Mouse (Mus musculus) neural tube, embryonic 11.5 days (tissue): ENCODE data around the gene Wbp2nl. TPM values are rescaled to one million over a fixed set of nuclear protein-coding genes. Genes with fewer than 3 reads are reported as not detected.
"Not testable (repeated sequence)": the region's sequence is repeated elsewhere in the genome, so short reads cannot be mapped to it uniquely, and the experiment has no call there.

Experiments used
- ATAC-seq: fragments of 200-750 bp; cut with Nextera tagmentation; 2 replicates; pipeline ENCODE4 v1.8.0; 2017; ENCODE audit warnings: moderate number of reproducible peaks, mild to moderate bottlenecking, moderate TSS enrichment, moderate library complexity; ENCODE audit not compliant: insufficient read depth, low FRiP score, low TSS enrichment
- DNase-seq: peaks from one replicate; pipeline ENCODE4 v3.0.0-alpha.2; 2015; ENCODE audit warnings: low spot score
- H3K27ac ChIP-seq: fragments of 300-500 bp; sonication (generic); 2 replicates; pipeline ENCODE4 v1.5.1; 2014; ENCODE audit warnings: low read depth, mild to moderate bottlenecking, low read length
- H3K27me3 ChIP-seq: fragments of 300-500 bp; sonication (generic); 2 replicates; pipeline ENCODE4 v1.6.1; 2014; ENCODE audit warnings: mild to moderate bottlenecking, low read length, mixed read lengths; ENCODE audit not compliant: control insufficient read depth, insufficient read depth
- H3K36me3 ChIP-seq: fragments of 300-500 bp; sonication (generic); 2 replicates; pipeline ENCODE4 v1.6.1; 2014; ENCODE audit warnings: mild to moderate bottlenecking, low read length, moderate library complexity, mixed read lengths; ENCODE audit not compliant: control insufficient read depth, insufficient read depth
- H3K4me1 ChIP-seq: fragments of 300-500 bp; sonication (generic); 2 replicates; pipeline ENCODE4 v1.6.1; 2014; ENCODE audit warnings: low read length, mixed read lengths; ENCODE audit not compliant: control insufficient read depth, insufficient read depth
- H3K4me2 ChIP-seq: fragments of 300-500 bp; sonication (generic); 2 replicates; pipeline ENCODE4 v1.6.1; 2014; ENCODE audit warnings: low read depth, mild to moderate bottlenecking, moderate library complexity
- H3K4me3 ChIP-seq: fragments of 300-500 bp; sonication (generic); 2 replicates; pipeline ENCODE4 v1.5.1; 2014; ENCODE audit warnings: low read depth, low read length
- H3K9ac ChIP-seq: fragments of 300-500 bp; sonication (generic); 2 replicates; pipeline ENCODE4 v1.6.1; 2014; ENCODE audit warnings: mild to moderate bottlenecking, low read length
- H3K9me3 ChIP-seq: fragments of 300-500 bp; sonication (generic); 2 replicates; pipeline ENCODE4 v1.6.1; 2016; ENCODE audit warnings: low read length; ENCODE audit not compliant: control insufficient read depth
- WGBS: fragments of 180-500 bp; shearing (Covaris S2); extraction: QIAGEN DNeasy Blood & Tissue Kit; methylation state at CpG from one replicate; pipeline ENCODE4 v1.1.7; 2014; 5-methylcytosine and 5-hydroxymethylcytosine counted together
- polyA plus RNA-seq: library from polyadenylated mRNA; unstranded; fragments of >200 nt; fragmentation: Nextera tagmentation; extraction: Ambion mirVana; gene quantifications from 2 replicates; pipeline ENCODE4 v1.2.1, GENCODE M21; 2014

Wbp2nl gene
- polyA plus RNA-seq, 1 experiment from 2014 or later: 0.27 TPM

DNA sequence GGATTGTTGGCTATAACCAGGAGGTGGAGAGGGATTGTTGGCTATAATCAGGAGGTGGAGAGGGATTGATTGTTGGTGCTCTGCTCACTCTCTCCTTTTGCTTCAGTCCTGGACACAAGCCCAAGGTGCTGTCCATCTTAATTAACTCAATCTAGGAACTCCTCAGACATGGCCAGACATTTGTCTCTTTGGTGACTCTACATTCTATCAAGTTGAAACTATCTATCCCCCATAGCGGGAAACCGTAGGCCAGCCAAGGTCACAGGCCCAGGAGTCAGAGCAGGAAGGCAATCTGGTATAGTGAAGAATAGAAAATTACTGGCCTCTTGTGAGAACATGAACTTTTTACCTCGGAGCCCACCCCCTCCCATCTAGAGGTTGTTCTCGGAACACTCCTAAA is 63.5 kb downstream of the Wbp2nl start:
- WGBS: 87% methylated on average over 3 of the region's 4 CpGs
- Histone ChIP-seq H3K9me3 (no peaks in the 10 kb centered on the region), H3K4me2 (no peak overlapping the region), H3K4me3 (no peak overlapping the region), H3K27me3 (no peaks in the 10 kb centered on the region), H3K9ac (no peak overlapping the region), H3K27ac (no peak overlapping the region), H3K4me1 (no peaks in the 10 kb centered on the region), H3K36me3 (no peaks in the 10 kb centered on the region)
- DNase-seq: no peak
- no peak for ATAC-seq

DNA sequence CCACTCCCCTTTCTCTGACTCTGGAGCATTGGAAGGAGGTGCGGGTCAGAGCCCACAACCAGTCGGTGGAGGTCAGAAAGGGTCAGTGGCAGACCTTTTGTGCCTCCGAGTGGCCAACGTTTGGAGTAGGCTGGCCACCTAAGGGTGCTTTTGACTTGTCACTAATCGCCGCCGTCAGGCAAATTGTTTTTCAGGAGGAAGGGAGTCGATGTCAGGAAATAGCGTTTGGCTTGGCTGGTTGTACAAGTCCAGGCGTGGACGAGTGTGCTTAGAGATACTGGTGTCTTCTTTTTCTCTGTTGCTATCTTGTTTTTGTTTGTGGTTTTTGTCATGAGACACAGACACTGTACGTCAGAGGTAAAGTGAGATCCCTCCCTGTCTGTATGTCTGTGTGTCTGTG is 65.0 kb downstream of the Wbp2nl start:
- H3K4me3 ChIP-seq, H3K27ac ChIP-seq, H3K9me3 ChIP-seq, H3K27me3 ChIP-seq, DNase-seq, H3K9ac ChIP-seq, H3K4me2 ChIP-seq, ATAC-seq, H3K36me3 ChIP-seq, H3K4me1 ChIP-seq: not testable (repeated sequence)
- WGBS: 83% methylated on average over 6 of the region's 12 CpGs

Other genes starting within 250 kb of the Wbp2nl start
- gene 4930407I10Rik, start 239.8 kb upstream of the Wbp2nl start, polyA plus RNA-seq: not detected in 2 replicates
- gene Mei1, start 229.0 kb upstream of the Wbp2nl start, polyA plus RNA-seq: 0.05 TPM in 1 of 2 replicates, not detected in the other
- 19.7 and 23.5 TPM in 2 replicates for gene Ccdc134, start 171.0 kb upstream of the Wbp2nl start, polyA plus RNA-seq
- 179 and 195 TPM in 2 replicates for gene Srebf2, start 151.8 kb upstream of the Wbp2nl start, polyA plus RNA-seq
- gene Shisa8, start 86.1 kb upstream of the Wbp2nl start, polyA plus RNA-seq: 0.30 and 0.46 TPM in 2 replicates
- 0.23 and 0.57 TPM in 2 replicates for gene Tnfrsf13c, start 74.6 kb upstream of the Wbp2nl start, polyA plus RNA-seq
- gene Cenpm, start 54.2 kb upstream of the Wbp2nl start, polyA plus RNA-seq: 64.4 and 68.7 TPM in 2 replicates
- 0.68 and 0.76 TPM in 2 replicates for gene 1500009C09Rik, start 46.6 kb upstream of the Wbp2nl start, polyA plus RNA-seq
- gene Sept3, start 24.1 kb upstream of the Wbp2nl start, polyA plus RNA-seq: 141 and 142 TPM in 2 replicates
- 24.7 and 28.0 TPM in 2 replicates for gene Naga, start 40.0 kb downstream of the Wbp2nl start, polyA plus RNA-seq
- gene Pheta2, start 40.0 kb downstream of the Wbp2nl start, polyA plus RNA-seq: 3.0 and 3.1 TPM in 2 replicates
- gene Smdt1, start 40.0 kb downstream of the Wbp2nl start, polyA plus RNA-seq: 267 and 274 TPM in 2 replicates
- 274 and 279 TPM in 2 replicates for gene Ndufa6, start 55.4 kb downstream of the Wbp2nl start, polyA plus RNA-seq
- gene Cyp2d22, start 81.3 kb downstream of the Wbp2nl start, polyA plus RNA-seq: 1.5 and 1.6 TPM in 2 replicates
- gene Cyp2d11, start 95.1 kb downstream of the Wbp2nl start, polyA plus RNA-seq: not detected in 2 replicates
- not detected in 2 replicates for gene Cyp2d10, start 108.2 kb downstream of the Wbp2nl start, polyA plus RNA-seq
- gene Cyp2d9, start 134.5 kb downstream of the Wbp2nl start, polyA plus RNA-seq: not detected in 2 replicates